Mouse (Mus musculus): Measurements from ENCODE around the gene Spred2.

Spred2 gene

DNA sequence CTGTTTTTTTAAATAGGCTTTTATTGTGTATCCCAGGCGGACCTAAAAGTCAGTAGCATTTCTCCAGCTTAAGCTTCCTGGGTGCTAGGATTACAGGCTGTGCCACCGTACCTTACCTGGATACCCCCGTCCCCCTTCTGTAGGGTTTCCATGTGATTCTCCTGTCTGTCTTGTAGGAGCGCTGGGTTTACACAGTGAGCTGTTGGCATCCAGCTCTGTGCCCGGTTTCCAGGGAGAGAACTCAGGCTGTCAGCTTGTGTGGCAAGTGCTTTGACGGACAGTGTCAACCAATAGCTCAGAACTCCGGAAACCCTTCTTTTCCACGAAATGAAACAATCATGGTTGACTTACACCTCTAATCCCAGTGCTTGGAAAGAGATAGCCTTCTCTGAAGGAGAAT lies 15.7 kb downstream of the Spred2 start:
- ChIA-PET CTCF (interaction anchor here in 2 of 4 experiments (0.6 to 1.6 kb wide), 2 partner anchors 107 to 416 kb away, joined by 3 to 4 read pairs; no protein-coding TSS in a partner anchor), POLR2A (interaction anchor here (0.7 to 11.2 kb wide), 15 partner anchors 8 to 56 kb away, joined by 3 to 86 read pairs (median 4); partner anchors contain the start of gene Spred2 (in 2 of the 4))

DNA sequence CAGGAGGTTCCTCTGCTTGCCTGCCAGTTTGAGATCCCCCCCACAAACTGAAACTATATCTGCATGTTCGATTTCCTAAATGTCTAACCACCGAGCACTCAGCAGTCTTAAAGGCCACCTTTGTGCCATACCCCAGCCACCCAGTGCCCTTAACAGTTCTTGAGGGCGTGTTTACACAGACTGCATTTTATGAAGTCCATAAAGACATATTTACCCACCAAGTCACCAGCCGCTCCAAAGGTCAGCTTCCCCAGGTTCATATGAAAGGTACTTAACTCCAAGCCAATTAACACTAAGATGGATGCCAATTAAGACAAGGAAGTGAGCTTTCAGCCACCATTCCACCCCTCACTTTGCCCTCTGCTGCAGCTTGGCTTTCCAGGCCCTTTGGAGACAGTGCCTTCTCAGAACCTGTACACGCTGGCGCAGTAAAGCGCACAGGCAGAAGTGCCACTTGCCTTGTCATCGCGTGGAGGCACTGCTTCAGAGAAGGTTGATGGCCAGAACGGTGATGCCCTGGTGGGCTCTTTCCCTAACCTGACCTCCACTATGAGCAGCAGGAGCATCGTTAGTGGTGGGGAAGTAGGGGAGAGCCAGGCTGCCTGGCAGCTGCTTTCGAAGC lies 17.1 kb downstream of the Spred2 start:
- CTCF ChIA-PET, result interaction anchor here in 1 of 4 experiments (0.7 kb wide), 1 partner anchor 112 kb away, joined by 3 read pairs; no protein-coding TSS in a partner anchor
- POLR2A ChIA-PET, result interaction anchor here (0.5 to 11.2 kb wide), 12 partner anchors 9 to 224 kb away, joined by 3 to 86 read pairs (median 4); partner anchors contain the start of gene Spred2 (in 2 of the 4)

DNA sequence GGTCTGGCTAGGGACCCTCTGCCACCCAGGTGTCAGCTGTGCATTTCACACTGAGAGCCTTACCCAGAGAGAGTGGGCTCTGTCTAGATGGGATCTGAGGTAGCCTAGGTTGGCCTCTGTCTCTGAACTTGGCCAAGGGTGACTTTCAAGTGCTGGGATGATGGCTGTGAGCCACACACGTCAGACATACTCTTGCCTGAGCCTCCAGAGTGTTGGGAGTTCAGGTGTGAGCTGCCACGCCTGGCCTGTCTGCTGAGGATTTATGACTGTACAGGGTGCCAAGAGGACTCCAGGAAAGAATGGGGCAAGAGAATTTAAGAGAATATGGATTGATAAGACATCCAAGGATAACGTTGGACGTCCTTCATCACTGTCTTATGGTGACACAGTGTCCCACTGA lies 17.8 kb downstream of the Spred2 start:
- ChIA-PET POLR2A (interaction anchor here (0.5 to 11.2 kb wide), 13 partner anchors 8 to 223 kb away, joined by 3 to 86 read pairs (median 3); partner anchors contain the start of gene Spred2 (in 2 of the 4)), CTCF (interaction anchor here in 1 of 4 experiments (0.5 kb wide), 1 partner anchor 88 kb away, joined by 4 read pairs; no protein-coding TSS in a partner anchor)

DNA sequence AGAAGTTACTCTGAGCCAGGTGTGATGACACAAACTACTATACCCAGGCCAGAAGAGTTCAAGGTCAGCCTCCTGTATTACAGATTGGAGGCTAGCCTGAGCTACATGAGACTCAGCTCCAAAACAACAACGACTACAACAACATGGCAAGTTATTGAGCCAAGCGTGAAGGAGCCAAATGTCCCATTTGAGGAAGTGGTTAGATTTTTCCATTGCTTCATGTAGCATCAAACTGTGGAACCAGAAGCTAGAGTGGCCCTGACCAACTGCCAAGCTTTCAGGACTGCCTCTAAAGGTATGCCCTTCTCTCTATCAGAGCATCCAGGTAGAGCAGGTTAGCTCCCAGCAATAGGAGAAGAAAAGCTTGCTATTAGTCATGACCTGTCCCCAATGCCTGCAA lies 19.6 kb downstream of the Spred2 start:
- ChIA-PET CTCF (interaction anchor here in 3 of 4 experiments (0.6 to 1.2 kb wide), 3 partner anchors 99 to 182 kb away, joined by 3 to 4 read pairs (median 3); no protein-coding TSS in a partner anchor), POLR2A (interaction anchor here in 3 of 4 experiments (0.5 to 11.2 kb wide), 11 partner anchors 12 to 112 kb away, joined by 3 to 86 read pairs (median 5); partner anchors contain the start of gene Spred2 (in 2 of the 3))

DNA sequence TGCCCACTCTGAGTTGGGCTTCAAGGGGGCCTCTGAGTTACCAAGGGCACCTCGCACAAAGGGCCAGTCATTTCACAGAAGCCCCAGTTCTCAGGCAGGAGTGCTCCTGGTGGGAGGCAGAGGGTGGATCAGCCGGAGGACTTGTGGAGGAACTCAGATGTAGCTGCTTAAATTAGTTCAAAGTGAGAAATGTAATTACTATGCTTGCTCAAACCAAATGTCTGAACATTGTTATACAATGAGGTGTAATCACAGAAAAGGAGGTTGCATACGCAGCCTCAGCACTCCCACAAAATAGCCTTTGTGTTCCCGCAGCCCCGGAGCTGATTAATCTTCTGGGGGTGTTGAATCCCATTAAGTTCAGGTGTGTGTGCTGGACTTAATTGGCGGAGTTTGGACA lies 20.5 kb downstream of the Spred2 start:
- CTCF ChIA-PET, result interaction anchor here in 3 of 4 experiments (0.6 to 1.1 kb wide), 5 partner anchors 10 to 575 kb away, joined by 3 to 6 read pairs (median 3); no protein-coding TSS in a partner anchor
- POLR2A ChIA-PET, result interaction anchor here (0.9 to 11.2 kb wide), 13 partner anchors 10 to 113 kb away, joined by 3 to 86 read pairs (median 5); partner anchors contain the start of gene Spred2 (in 2 of the 4)

DNA sequence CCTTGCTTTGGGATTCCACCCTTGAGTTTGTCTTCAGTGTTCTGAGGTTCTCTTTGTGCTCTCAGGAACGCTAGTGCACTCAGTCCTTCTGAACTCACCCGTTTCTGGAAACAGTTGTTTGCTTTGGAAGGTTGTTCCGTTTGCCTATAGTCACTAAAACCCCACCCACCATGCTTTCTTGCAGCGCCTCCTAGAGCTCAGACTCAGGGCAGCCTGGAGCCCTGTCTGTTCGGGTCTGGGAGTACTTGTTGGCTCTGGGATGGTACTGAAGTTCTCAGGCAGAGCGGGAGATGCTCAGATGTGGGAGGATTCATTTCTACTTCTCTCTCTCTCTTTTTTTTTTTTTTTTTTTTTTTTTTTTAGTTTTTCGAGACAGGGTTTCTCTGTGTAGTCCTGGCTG lies 22.5 kb downstream of the Spred2 start:
- ChIA-PET CTCF (interaction anchor here (0.5 to 1.7 kb wide), 12 partner anchors 8 to 704 kb away, joined by 3 to 9 read pairs (median 4); no protein-coding TSS in a partner anchor), POLR2A (interaction anchor here in 3 of 4 experiments (0.6 to 11.2 kb wide), 19 partner anchors 8 to 118 kb away, joined by 3 to 86 read pairs (median 3); partner anchors contain the start of gene Spred2 (in 1 of the 3))

DNA sequence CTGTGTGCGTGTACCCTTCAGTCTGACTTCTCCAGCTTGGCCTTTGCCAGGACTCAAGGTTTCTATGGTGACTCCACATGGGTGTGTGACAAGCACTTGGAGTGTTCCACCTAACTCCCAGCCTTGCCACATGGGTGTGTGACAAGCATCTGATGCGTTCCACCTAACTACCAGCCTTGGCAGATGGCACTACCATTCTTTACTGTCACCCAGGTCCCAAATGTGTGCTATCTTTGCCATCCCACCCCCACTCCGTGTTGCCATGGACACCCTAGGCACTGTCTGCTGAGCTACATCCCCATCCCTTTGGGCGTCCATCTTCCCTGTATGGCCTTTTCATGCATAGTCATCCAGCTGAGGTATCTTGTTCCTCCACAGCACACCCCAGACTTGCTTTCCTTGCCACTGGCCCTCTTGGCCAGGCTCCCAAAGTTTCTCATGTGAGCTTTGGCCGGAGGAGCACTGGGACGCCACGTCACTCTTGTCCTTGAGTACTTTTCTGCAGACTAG lies 23.5 kb downstream of the Spred2 start:
- CTCF ChIA-PET, result interaction anchor here in 2 of 4 experiments (0.7 to 1.4 kb wide), 3 partner anchors 12 to 60 kb away, joined by 3 to 9 read pairs (median 3); no protein-coding TSS in a partner anchor
- POLR2A ChIA-PET, result interaction anchor here in 2 of 4 experiments (0.6 to 11.2 kb wide), 10 partner anchors 10 to 117 kb away, joined by 3 to 86 read pairs (median 4); partner anchors contain the start of gene Spred2 (in 1 of the 2)

DNA sequence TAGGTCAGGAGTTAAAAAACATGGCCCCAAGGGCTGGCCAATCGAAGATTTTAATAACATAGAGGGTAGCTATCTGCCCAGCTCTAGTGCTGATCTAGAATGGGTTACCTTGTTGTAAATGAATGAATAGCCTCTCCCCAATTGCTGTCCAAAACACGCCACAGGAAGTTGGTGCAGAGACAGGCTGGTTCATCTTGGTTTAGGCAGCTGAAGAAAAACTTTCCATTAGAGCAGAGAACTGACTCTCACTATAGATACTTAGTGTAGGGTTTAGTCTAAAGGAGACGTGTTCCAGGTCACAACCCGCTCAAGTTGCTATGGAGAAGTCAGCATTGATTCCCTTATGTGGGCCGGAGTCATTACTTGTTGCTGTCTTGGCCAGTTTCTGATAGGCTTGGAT lies 25.6 kb downstream of the Spred2 start:
- POLR2A ChIA-PET, result interaction anchor here in 2 of 4 experiments (0.6 to 11.2 kb wide), 13 partner anchors 9 to 381 kb away, joined by 3 to 86 read pairs (median 7); partner anchors contain the start of gene Spred2 (in 2 of the 2)

DNA sequence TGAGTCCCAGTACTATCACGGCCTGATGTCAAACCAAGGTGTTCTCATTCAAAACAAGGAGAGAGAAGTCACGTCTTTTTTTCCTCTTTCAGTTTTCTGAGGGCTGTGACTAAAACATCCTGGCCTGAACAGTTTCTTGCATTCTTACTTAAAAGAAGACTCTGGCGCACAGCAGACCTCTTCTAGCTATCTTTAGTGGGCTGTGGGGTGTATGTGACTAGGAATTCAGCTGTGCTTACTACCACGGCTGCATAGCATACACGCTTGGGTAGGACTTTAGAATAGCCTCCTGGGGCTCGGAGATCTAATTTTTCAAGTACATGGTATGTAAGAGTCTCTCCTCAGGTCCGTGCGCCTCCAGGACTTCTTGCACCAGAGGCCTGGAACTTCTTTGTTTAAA lies 26.0 kb downstream of the Spred2 start:
- POLR2A ChIA-PET, result interaction anchor here in 2 of 4 experiments (0.5 to 11.2 kb wide), 17 partner anchors 9 to 381 kb away, joined by 3 to 86 read pairs (median 4); partner anchors contain the start of gene Spred2 (in 2 of the 2)
- CTCF ChIA-PET, result interaction anchor here in 2 of 4 experiments (0.6 to 2.2 kb wide), 2 partner anchors 11 to 13 kb away, joined by 6 to 7 read pairs; no protein-coding TSS in a partner anchor

More for the DNA sequence above, 25.6 kb downstream of the Spred2 start:
- CTCF ChIA-PET, result interaction anchor here in 2 of 4 experiments (0.6 to 2.2 kb wide), 2 partner anchors 11 to 14 kb away, joined by 6 to 11 read pairs; no protein-coding TSS in a partner anchor

DNA sequence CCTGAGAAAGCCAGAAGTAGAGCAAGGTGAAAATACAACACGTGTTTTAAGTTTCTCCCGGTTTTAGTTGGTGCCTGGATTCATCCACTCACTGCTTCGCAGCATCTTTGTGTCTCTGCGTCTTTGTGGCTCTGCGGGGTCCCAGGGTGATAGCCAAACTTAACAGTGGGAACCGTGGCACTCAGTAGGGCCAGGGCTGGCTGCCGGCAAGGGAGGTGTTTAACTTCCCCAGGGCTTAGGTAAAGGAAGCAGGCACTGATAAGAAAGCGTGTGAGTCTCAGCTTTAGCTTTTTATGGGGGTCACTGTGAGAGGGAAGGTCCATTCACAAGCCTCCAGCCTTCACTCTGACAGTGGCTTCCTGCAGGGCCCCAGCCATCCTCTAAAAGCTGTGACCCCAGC lies 28.8 kb downstream of the Spred2 start:
- ChIA-PET CTCF (no interaction called here), POLR2A (interaction anchor here in 3 of 4 experiments (0.6 to 5.1 kb wide), 10 partner anchors 9 to 118 kb away, joined by 3 to 30 read pairs (median 5); partner anchors contain the start of gene Spred2 (in 1 of the 3))

DNA sequence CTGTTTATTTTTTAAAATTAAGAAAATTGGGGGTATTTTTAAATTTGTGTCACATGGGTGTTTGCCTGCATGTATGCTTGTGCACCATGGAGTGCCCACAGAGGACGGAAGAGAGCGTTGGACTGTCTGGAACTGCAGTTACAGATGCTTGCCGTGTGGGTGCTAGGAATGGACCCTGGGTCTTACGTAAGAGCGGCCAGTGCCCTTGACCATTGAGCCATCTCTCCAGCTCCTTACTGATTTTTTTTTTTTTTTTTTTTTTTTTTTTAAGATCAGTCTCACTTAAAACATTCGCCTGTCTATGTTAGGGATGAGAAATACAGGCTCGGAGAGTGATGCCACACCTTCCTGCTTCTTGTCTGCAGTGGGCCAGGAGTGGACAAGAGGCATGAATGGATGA lies 29.7 kb downstream of the Spred2 start:
- CTCF ChIA-PET, result interaction anchor here in 1 of 4 experiments (0.6 to 2.0 kb wide), 2 partner anchors 8 to 178 kb away, joined by 3 to 6 read pairs; no protein-coding TSS in a partner anchor
- POLR2A ChIA-PET, result interaction anchor here in 3 of 4 experiments (0.6 to 5.1 kb wide), 9 partner anchors 7 to 53 kb away, joined by 3 to 30 read pairs (median 5); partner anchors contain the start of gene Spred2 (in 1 of the 3)

DNA sequence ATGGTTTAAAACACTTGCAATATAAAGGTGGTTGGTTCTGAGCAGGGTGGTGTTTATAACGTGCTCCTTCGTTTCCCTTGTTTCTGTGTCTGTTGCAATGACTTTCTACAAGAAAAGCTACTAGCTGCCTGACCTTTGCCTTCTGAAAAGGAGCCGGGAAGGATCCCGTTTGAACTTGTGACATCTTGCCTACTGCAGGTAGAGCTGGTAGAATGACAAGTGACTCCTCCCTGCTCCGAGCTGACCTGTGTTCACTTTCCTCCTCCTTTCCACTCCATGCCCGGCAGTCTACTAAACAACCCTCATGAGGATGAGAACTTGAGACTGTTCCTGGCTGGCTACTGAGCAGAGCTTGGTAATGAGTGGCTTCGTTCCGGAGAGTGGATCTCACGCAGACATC lies 30.9 kb downstream of the Spred2 start:
- ChIA-PET CTCF (interaction anchor here in 2 of 4 experiments (1.0 to 2.0 kb wide), 3 partner anchors 9 to 30 kb away, joined by 3 to 6 read pairs (median 3); partner anchors contain the start of gene Spred2 (in 1 of the 2)), POLR2A (interaction anchor here in 3 of 4 experiments (0.6 to 4.7 kb wide), 28 partner anchors 8 to 121 kb away, joined by 3 to 27 read pairs (median 4); partner anchors contain the start of gene Spred2 (in 1 of the 3))

DNA sequence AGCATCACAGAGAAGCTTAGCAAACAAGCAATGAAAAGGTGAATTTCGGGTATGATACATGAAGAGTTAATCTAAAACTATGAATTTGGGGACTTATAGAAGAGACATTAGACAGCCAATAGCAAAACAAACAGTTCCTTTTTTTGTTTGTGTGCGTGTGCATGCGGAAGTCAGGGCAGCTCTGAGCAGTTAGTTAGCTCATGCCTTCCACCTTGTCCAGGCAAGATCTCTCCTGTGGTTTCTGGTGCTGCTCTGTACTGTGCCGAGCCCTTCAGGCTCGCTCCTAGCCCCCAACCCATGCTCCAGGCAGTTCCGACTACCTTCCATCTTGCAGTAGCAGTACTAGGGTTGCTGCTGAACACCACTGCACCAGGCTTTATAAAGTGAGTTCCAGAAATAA lies 31.5 kb downstream of the Spred2 start:
- POLR2A ChIA-PET, result interaction anchor here in 3 of 4 experiments (0.8 to 4.7 kb wide), 26 partner anchors 8 to 119 kb away, joined by 3 to 27 read pairs (median 4); partner anchors contain the start of gene Spred2 (in 1 of the 3)
- CTCF ChIA-PET, result interaction anchor here in 1 of 4 experiments (1.0 to 2.0 kb wide), 2 partner anchors 10 to 31 kb away, joined by 3 to 6 read pairs; partner anchors contain the start of gene Spred2

DNA sequence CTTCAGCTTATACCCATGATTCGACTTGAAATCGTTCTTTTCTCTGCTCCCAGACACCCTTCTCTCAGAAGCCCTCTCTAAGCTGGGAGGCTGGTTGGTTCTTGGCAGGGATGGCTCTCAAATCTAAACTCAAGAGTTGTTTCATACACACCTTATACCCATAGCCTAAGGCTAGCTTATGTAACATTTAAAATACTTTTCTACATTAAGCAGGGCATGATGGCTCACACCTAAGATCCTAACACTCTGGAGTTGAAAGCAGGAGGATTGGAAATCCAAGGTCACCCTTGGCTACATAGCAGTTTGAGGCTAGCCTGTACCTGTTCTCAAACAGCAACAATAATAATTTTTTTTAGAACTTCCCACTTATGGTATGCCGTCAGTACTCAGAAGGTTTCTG lies 34.8 kb downstream of the Spred2 start:
- POLR2A ChIA-PET, result interaction anchor here in 1 of 4 experiments (1.0 to 1.5 kb wide), 2 partner anchors 10 to 32 kb away, joined by 4 to 5 read pairs; no protein-coding TSS in a partner anchor
- CTCF ChIA-PET, result interaction anchor here in 3 of 4 experiments (0.5 to 0.6 kb wide), 3 partner anchors 12 to 257 kb away, joined by 3 read pairs; no protein-coding TSS in a partner anchor

DNA sequence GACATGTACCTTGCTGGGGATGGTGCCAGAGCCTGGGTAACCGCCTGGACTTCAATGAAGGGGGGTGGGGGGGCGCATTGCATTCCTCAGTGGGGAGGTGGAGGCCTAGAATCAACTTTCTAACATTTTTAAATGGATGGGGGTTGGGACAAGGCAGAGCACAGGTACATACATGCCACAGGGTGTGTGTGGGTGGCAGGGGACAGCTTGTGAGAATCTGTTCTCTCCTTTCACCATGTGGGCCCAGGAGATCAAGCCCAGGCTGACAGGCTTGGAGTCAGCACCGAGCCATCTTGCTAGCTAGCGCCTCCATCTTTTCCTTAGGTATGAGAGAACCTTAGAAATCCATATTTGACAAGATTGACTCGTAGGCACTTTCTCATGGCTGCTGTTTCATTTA lies 35.7 kb downstream of the Spred2 start:
- ChIA-PET POLR2A (interaction anchor here in 2 of 4 experiments (0.6 to 1.7 kb wide), 6 partner anchors 10 to 130 kb away, joined by 3 to 5 read pairs (median 4); no protein-coding TSS in a partner anchor), CTCF (interaction anchor here in 3 of 4 experiments (0.5 to 0.7 kb wide), 4 partner anchors 13 to 730 kb away, joined by 3 to 9 read pairs (median 4); no protein-coding TSS in a partner anchor)

DNA sequence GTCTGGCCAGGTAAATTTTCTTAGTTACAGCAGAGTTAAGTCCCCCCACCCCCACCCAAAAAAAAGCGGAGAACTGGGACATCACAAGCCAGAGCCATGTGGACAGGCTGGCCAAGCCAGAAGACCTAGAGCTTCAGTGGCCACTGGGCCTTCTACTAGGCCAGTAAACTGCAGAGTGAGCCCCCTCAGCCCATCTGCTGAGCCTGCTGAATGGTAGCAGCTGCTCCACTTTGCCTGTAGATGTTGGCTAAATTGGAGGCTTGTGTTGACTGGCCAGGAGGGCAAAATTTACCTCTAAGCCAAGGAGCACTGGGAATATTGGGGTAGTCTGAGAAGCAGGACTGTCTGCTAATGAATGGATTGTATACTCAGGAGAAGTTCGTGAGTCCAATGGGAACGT lies 36.4 kb downstream of the Spred2 start:
- ChIA-PET CTCF (interaction anchor here in 2 of 4 experiments (0.5 to 0.7 kb wide), 2 partner anchors 13 to 14 kb away, joined by 4 to 9 read pairs; no protein-coding TSS in a partner anchor), POLR2A (interaction anchor here in 3 of 4 experiments (0.6 to 3.6 kb wide), 7 partner anchors 9 to 130 kb away, joined by 3 to 18 read pairs (median 5); no protein-coding TSS in a partner anchor)

DNA sequence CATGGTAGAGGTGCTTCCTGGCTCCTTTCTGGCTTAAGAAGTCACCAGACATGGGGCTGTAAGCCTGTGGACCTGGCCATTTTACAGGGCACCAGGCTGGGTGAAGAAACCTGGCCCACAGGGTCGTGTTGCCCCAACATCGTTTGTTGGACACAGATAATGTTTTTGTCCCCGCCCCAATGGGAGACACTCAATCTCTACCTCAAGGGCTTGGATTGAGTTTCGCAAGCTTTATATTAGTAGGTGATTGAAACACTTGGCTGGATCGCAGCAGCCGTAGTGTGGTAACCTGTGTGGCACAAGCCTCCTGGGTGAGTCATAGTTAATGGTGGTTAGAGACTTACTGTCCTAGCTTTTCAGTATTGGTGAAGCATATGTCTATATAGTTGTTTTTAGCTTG lies 36.9 kb downstream of the Spred2 start:
- ChIA-PET POLR2A (interaction anchor here in 2 of 4 experiments (0.7 to 3.6 kb wide), 7 partner anchors 9 to 60 kb away, joined by 3 to 18 read pairs (median 5); no protein-coding TSS in a partner anchor), CTCF (no interaction called here)

Data from embryonic stem cell, embryonic (primary cell).